Mouse (Mus musculus) stomach, embryonic 15.5 days (tissue): ENCODE results near the gene 1700028K03Rik. TPM values are rescaled to one million over a fixed set of nuclear protein-coding genes. Genes with fewer than 3 reads are reported as not detected.
A peak's percentile ranks its signal among the peaks of the same experiment; 100 is the strongest.

Source experiments
- ATAC-seq: fragments of 200-750 bp; cut with Nextera tagmentation; 2 replicates; pipeline ENCODE4 v1.8.0; 2017; ENCODE audit warnings: low read depth, moderate number of reproducible peaks, moderate TSS enrichment; ENCODE audit not compliant: insufficient read depth, low FRiP score
- H3K27ac ChIP-seq: fragments of 300-500 bp; sonication (generic); 2 replicates; pipeline ENCODE4 v1.5.1; 2015; ENCODE audit warnings: mild to moderate bottlenecking, inconsistent platforms
- H3K27me3 ChIP-seq: fragments of 300-500 bp; sonication (generic); replicated peaks from 2 replicates; pipeline ENCODE4 v1.6.1; 2015; ENCODE audit warnings: inconsistent platforms
- H3K36me3 ChIP-seq: fragments of 300-500 bp; sonication (generic); 2 replicates; pipeline ENCODE4 v1.6.1; 2015; ENCODE audit warnings: inconsistent platforms
- H3K4me1 ChIP-seq: fragments of 300-500 bp; sonication (generic); 2 replicates; pipeline ENCODE4 v1.6.1; 2015; ENCODE audit warnings: inconsistent platforms
- H3K4me2 ChIP-seq: fragments of 300-500 bp; sonication (generic); 2 replicates; pipeline ENCODE4 v1.6.1; 2015; ENCODE audit warnings: mild to moderate bottlenecking, inconsistent platforms
- H3K4me3 ChIP-seq: fragments of 300-500 bp; sonication (generic); replicated peaks from 2 replicates; pipeline ENCODE4 v1.5.1; 2015; ENCODE audit warnings: inconsistent platforms
- H3K9ac ChIP-seq: fragments of 300-500 bp; sonication (generic); 2 replicates; pipeline ENCODE4 v1.6.1; 2015; ENCODE audit warnings: inconsistent platforms
- H3K9me3 ChIP-seq: fragments of 300-500 bp; sonication (generic); 2 replicates; pipeline ENCODE4 v1.6.1; 2016; ENCODE audit warnings: inconsistent platforms
- WGBS: fragments of 180-500 bp; shearing (Covaris S2); methylation state at CpG from one replicate; pipeline ENCODE4 v1.1.7; 2015; 5-methylcytosine and 5-hydroxymethylcytosine counted together
- polyA plus RNA-seq: library from polyadenylated mRNA; unstranded; fragments of >200 nt; fragmentation: Nextera tagmentation; extraction: Ambion mirVana; gene quantifications from 2 replicates; pipeline ENCODE4 v1.2.1, GENCODE M21; 2015

Gene 1700028K03Rik
- polyA plus RNA-seq, 1 experiment from 2014 or later: 0.12 TPM

DNA sequence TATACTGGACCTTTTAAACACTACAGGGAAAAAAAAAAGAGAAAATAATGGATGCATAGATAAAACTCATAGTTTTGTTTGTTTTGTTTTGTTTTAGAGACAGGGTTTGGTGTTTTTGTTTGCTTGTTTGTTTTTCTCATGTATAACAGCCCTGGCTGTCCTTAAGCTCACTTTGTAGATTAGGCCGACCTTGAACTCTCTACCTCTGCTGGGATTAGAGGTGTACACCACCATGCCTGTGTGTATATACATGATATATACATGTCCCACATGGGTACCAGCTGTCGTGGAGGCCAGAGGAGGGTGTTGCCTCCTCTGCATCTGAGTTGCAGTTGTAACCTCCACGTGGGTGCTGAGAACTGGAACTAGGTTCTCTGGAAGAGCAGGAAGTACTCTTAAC is 13.9 kb downstream of the 1700028K03Rik start:
- Histone ChIP-seq H3K27me3 (no peaks in the 10 kb centered on the region), H3K9ac (no peak overlapping the region), H3K36me3 (0 out of 2 replicates have a peak, but pooled peaks cover 5% of the 10 kb centered on the region), H3K9me3 (no peaks in the 10 kb centered on the region), H3K27ac (no peak overlapping the region), H3K4me3 (no peak overlapping the region), H3K4me2 (no peak overlapping the region), H3K4me1 (no peaks in the 10 kb centered on the region)
- ATAC-seq: no peak
- WGBS: 78% methylated on average over 3 of the region's 3 CpGs

DNA sequence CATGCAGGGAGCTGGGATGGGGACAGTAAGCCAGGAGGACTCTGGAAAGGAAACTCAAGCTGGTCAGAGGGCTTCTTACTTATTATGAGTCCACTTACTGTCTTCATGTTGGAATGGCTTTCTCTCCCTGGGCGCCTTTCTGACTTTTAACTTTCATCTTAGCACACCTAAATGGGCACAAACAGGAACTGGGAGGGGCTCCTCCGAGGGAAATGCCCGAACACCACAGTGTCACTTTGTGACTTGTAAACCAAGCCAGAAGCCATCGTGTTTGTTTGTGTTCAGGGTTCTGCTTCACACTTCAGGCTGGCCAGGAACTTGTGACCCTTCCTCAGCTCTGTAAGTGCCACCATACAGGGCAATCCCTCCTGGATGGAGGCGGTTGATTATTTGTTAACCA is 19.8 kb downstream of the 1700028K03Rik start:
- no peaks in the 10 kb centered on the region for H3K9me3 ChIP-seq
- no peak overlapping the region for H3K4me2 ChIP-seq
- no peaks in the 10 kb centered on the region for H3K27me3 ChIP-seq
- H3K27ac ChIP-seq: no peak overlapping the region
- no peaks in the 10 kb centered on the region for H3K4me1 ChIP-seq
- no peak for ATAC-seq
- no peak overlapping the region for H3K4me3 ChIP-seq
- no peak overlapping the region for H3K9ac ChIP-seq
- WGBS: 56% methylated on average over 5 of the region's 5 CpGs
- 0 out of 2 replicates have a peak, but pooled peaks cover 9% of the 10 kb centered on the region for H3K36me3 ChIP-seq

DNA sequence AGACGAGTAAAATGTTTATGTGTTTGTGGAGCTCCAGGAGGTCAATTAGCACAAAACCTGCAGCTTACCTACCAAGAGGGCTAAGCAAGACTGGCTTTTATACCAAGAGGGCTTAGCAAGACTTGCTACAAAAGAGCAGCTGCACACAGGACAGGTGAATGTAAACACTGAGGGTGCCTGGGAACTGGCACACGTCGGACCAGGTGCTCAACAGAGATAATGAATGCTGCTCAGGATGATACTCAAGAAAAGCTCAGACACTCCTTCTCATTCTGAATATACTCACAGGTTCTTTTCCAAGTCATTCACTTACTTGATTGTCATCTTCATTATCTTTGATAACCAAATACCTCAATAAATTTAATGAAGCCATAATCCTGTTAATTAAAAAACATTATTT is 22.5 kb downstream of the 1700028K03Rik start:
- no peaks in the 10 kb centered on the region for H3K4me1 ChIP-seq
- ATAC-seq: no peak
- H3K4me2 ChIP-seq: no peak overlapping the region
- H3K9ac ChIP-seq: no peak overlapping the region
- H3K9me3 ChIP-seq: no peaks in the 10 kb centered on the region
- H3K36me3 ChIP-seq: 0 out of 2 replicates have a peak, but pooled peaks cover 13% of the 10 kb centered on the region
- no peak overlapping the region for H3K4me3 ChIP-seq
- WGBS: 40% methylated on average over 3 of the region's 3 CpGs
- no peak overlapping the region for H3K27ac ChIP-seq
- no peaks in the 10 kb centered on the region for H3K27me3 ChIP-seq

DNA sequence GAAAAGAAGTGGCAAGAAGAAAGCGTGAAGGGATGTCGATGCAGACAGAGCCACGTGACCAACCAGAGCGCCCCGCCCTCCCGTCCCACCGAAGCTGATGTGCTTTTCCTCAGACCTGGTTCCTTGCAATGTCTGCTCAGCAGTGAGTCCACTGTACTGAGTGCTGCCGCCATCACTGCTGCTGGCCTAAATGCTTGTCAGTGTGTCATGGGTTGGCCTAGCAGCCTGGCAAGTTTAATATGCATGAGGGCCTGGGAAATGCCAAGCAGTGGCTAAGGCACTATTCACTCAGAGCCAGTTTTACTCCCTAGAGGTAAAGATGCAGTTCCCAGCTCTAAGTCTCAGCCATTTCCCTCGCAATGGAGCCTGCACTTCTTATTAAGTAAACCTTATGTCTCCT is 34.6 kb downstream of the 1700028K03Rik start:
- 94% methylated on average over 9 of the region's 9 CpGs for WGBS

DNA sequence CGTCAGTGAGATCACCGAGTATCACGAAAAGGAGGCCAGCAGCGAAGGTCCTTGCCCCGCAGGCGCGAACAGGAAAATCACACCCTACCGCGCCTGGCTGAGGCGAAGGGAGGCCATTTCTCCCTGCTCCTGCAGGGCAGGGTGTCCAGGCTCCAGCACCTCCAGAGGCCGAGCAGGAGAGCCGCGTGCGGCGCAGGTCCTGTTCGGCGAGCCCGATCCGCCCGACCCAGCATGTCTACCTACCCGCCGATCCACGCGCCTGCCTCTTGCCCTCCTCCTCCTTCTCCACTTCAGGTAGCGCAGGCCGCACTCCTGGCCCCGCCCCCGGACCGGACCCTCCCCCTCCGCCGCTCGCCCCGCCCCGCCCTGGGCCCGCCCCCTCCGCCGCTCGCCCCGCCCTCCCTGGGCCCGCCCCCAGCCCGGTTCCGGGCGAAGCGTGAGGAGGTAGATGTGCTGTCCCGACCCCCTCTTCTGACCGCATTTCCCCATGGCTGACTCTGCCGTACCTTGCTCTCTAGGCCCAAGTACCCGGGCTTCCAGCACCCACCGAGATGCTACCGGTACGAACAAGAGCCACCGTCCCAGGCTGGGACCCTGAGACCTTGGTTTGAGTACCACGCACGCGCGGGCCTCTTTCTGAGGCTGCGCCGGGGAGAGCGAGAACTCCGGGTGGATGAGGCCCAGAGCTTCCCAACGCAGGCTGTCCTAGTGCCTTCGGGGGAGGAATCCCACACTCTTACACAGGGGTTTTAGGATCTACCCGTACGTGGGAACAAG is 63.0 kb downstream of the 1700028K03Rik start, which contains the start of the genes Rpap2 and Glmn:
Gene Rpap2 (plus strand): TSS at position 73 of the 777 bp plus-strand sequence.
Gene Glmn (minus strand): TSS at position 588 of the 777 bp plus-strand sequence.
- Histone ChIP-seq H3K9me3 (no peaks in the 10 kb centered on the region), H3K27ac (peak within 1 kb of the TSS; percentile 89), H3K4me1 (no peaks in the 10 kb centered on the region), H3K4me2 (peak within 1 kb of the TSS; percentile 76), H3K36me3 (0 out of 2 replicates have a peak, but pooled peaks cover 2% of the 10 kb centered on the region), H3K27me3 (no peaks in the 10 kb centered on the region), H3K9ac (peak within 1 kb of the TSS; percentile 77), H3K4me3 (peak within 1 kb of the TSS; percentile 77)
- ATAC-seq: peak; percentile 95
- under 1% methylated on average over 44 of the region's 64 CpGs for WGBS

More for the DNA sequence above, 34.6 kb downstream of the 1700028K03Rik start:
- no peak overlapping the region for H3K9ac ChIP-seq
- ATAC-seq: no peak
- no peaks in the 10 kb centered on the region for H3K27me3 ChIP-seq
- H3K27ac ChIP-seq: no peak overlapping the region
- no peaks in the 10 kb centered on the region for H3K4me1 ChIP-seq
- H3K4me2 ChIP-seq: no peak overlapping the region
- no peaks in the 10 kb centered on the region for H3K9me3 ChIP-seq
- no peak overlapping the region for H3K4me3 ChIP-seq
- H3K36me3 ChIP-seq: peaks cover 32% of the 10 kb centered on the region

DNA sequence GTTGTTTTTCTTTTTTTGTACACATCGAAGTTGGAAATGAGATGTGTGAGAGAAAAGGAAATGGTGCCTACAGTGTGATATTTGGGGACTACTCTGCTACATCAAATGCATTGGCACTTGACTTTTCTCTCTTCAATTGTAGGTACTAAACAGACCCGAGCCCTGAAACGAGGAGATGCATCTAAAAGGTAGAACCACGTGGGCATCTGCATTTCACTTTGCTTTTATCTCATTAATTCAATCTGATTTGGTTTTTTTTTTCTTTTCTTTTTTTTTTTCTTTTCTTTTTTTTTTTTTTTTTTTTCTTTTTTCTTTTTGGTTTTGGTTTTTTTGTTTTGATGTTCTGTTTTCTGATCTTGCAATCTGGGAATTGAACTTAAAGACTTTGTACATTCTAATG is 63.9 kb downstream of the 1700028K03Rik start:
- Histone ChIP-seq H3K4me3 (peak overlapping the region; percentile 77), H3K9ac (no peak overlapping the region), H3K27me3 (no peaks in the 10 kb centered on the region), H3K36me3 (peaks cover 4% of the 10 kb centered on the region), H3K4me1 (no peaks in the 10 kb centered on the region), H3K9me3 (no peaks in the 10 kb centered on the region), H3K27ac (no peak overlapping the region), H3K4me2 (peak overlapping the region; percentile 76)
- 21% methylated on average over 4 of the region's 4 CpGs for WGBS
- ATAC-seq: no peak

Other genes starting within 250 kb of the 1700028K03Rik start
- 20.3 and 24.2 TPM in 2 replicates for gene Tgfbr3, start 245.1 kb upstream of the 1700028K03Rik start, polyA plus RNA-seq
- gene Brdt, start 203.6 kb upstream of the 1700028K03Rik start, polyA plus RNA-seq: 1.6 and 1.7 TPM in 2 replicates
- 1.0 and 1.6 TPM in 2 replicates for gene Ephx4, start 132.0 kb upstream of the 1700028K03Rik start, polyA plus RNA-seq
- gene Lpcat2b, start 103.2 kb upstream of the 1700028K03Rik start, polyA plus RNA-seq: not detected in 2 replicates
- gene Btbd8, start 96.7 kb upstream of the 1700028K03Rik start, polyA plus RNA-seq: 4.5 and 4.7 TPM in 2 replicates
- 0.32 and 0.57 TPM in 2 replicates for gene Gm42669, start 27.1 kb upstream of the 1700028K03Rik start, polyA plus RNA-seq
- gene Rpap2, start 62.7 kb downstream of the 1700028K03Rik start, polyA plus RNA-seq: 16.3 and 17.5 TPM in 2 replicates
- gene Glmn, start 63.2 kb downstream of the 1700028K03Rik start, polyA plus RNA-seq: 26.1 and 27.5 TPM in 2 replicates
- 1.6 and 2.5 TPM in 2 replicates for gene Gfi1, start 191.3 kb downstream of the 1700028K03Rik start, polyA plus RNA-seq